Mouse (Mus musculus) forebrain, embryonic 14.5 days (tissue): ENCODE data around the gene Cacna1i. TPM values are rescaled to one million over a fixed set of nuclear protein-coding genes. Genes with fewer than 3 reads are reported as not detected.

Experiments used
- ATAC-seq: fragments of 200-750 bp; cut with Nextera tagmentation; 2 replicates; pipeline ENCODE4 v1.8.0; 2017; ENCODE audit warnings: mild to moderate bottlenecking, moderate library complexity
- DNase-seq: peaks from one replicate; pipeline ENCODE4 v3.0.0-alpha.2; 2015; ENCODE audit warnings: low spot score
- H3K27ac ChIP-seq: fragments of 300-500 bp; sonication (generic); 2 replicates; pipeline ENCODE4 v1.5.1; 2014; ENCODE audit warnings: low read depth, mild to moderate bottlenecking, control low read depth, low read length, moderate library complexity
- H3K27me3 ChIP-seq: fragments of 300-500 bp; sonication (generic); replicated peaks from 2 replicates; pipeline ENCODE4 v1.6.1; 2014; ENCODE audit warnings: low read length, control low read depth, mixed read lengths; ENCODE audit not compliant: control insufficient read depth, insufficient read depth
- H3K36me3 ChIP-seq: fragments of 300-500 bp; sonication (generic); 2 replicates; pipeline ENCODE4 v1.6.1; 2014; ENCODE audit warnings: low read length, control low read depth; ENCODE audit not compliant: control insufficient read depth, insufficient read depth
- H3K4me1 ChIP-seq: fragments of 300-500 bp; sonication (generic); 2 replicates; pipeline ENCODE4 v1.6.1; 2014; ENCODE audit warnings: antibody characterized with exemption, low read length, control low read depth; ENCODE audit not compliant: control insufficient read depth, insufficient read depth
- H3K4me2 ChIP-seq: fragments of 300-500 bp; sonication (generic); 2 replicates; pipeline ENCODE4 v1.6.1; 2014; ENCODE audit warnings: mild to moderate bottlenecking, control low read depth, low read length
- H3K4me3 ChIP-seq: fragments of 300-500 bp; sonication (generic); 2 replicates; pipeline ENCODE4 v1.5.1; 2014; ENCODE audit warnings: low read depth, low read length, control low read depth
- H3K9ac ChIP-seq: fragments of 300-500 bp; sonication (generic); 2 replicates; pipeline ENCODE4 v1.6.1; 2014; ENCODE audit warnings: mild to moderate bottlenecking, low read length, control low read depth, moderate library complexity
- H3K9me3 ChIP-seq: fragments of 300-500 bp; sonication (generic); replicated peaks from 2 replicates; pipeline ENCODE4 v1.6.1; 2016; ENCODE audit warnings: low read length, control low read depth, mixed read lengths; ENCODE audit not compliant: control insufficient read depth
- WGBS: fragments of 180-500 bp; shearing (Covaris S2); extraction: QIAGEN DNeasy Blood & Tissue Kit; methylation state at CpG from one replicate; pipeline ENCODE4 v1.1.7; 2014; 5-methylcytosine and 5-hydroxymethylcytosine counted together
- polyA plus RNA-seq: library from polyadenylated mRNA; unstranded; fragments of >200 nt; fragmentation: Nextera tagmentation; extraction: Ambion mirVana; gene quantifications from 2 replicates; pipeline ENCODE4 v1.2.1, GENCODE M21; 2014

Cacna1i gene
- polyA plus RNA-seq, 1 experiment from 2014 or later, result 0.46 TPM

DNA sequence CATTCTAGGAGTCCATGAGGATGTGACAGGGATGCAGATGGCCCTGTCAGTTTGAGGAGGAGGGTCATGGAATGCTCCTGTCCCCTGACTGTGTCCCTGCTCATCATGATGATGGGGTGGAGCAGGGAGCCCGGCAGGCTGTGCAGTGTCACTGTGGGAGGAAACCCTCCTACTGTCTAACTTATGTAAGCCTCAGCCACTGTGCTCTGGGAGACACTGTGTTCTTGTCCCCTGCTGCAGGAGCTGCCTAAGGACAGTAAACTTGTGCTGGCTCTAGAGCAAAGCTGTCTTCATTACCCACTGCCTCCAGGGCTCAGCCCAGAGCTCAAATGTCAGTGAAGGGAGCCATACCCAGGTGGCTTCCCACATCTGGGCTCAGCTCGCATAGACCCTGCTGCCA is 131.1 kb downstream of the Cacna1i start:
- no peaks in the 10 kb centered on the region for H3K4me1 ChIP-seq
- 82% methylated on average over 2 of the region's 2 CpGs for WGBS
- H3K27me3 ChIP-seq, result no peaks in the 10 kb centered on the region
- H3K9me3 ChIP-seq, result no peaks in the 10 kb centered on the region
- no peaks in the 10 kb centered on the region for H3K36me3 ChIP-seq
- H3K4me3 ChIP-seq, result no peak overlapping the region
- DNase-seq, result no peak
- H3K27ac ChIP-seq, result no peak overlapping the region
- H3K4me2 ChIP-seq, result no peak overlapping the region
- no peak overlapping the region for H3K9ac ChIP-seq
- no peak for ATAC-seq

GRCm38 (mm10) chr15:80430324-80430723 is 143.3 kb downstream of the Cacna1i start:
- Histone ChIP-seq H3K27me3 (no peaks in the 10 kb centered on the region), H3K4me3 (no peak overlapping the region), H3K9ac (no peak overlapping the region), H3K9me3 (no peaks in the 10 kb centered on the region), H3K4me2 (no peak overlapping the region), H3K27ac (no peak overlapping the region), H3K36me3 (no peaks in the 10 kb centered on the region), H3K4me1 (no peaks in the 10 kb centered on the region)
- peak; percentile 25 for DNase-seq
- WGBS, result 71% methylated on average over 11 of the region's 11 CpGs
- no peak for ATAC-seq

DNA sequence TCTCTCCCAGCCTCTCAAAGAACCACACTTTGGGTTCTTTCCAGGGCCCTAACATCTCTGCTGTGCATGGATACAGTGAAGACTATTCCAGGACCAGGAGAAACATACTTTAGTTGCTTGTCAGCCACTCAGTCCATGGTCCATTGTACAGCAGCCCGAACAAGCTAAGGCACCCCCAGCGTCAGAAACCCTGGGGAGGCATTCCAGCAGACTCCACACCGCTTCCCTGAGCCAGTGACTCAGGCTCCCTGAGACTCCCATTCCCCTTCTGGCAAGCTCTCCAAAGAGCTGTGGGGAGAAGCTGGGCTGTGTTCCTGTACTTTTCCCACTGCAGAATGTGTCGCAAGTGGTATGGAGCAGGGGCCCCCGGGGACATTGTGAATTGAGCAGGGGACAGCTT is 149.9 kb downstream of the Cacna1i start:
- Histone ChIP-seq H3K36me3 (no peaks in the 10 kb centered on the region), H3K4me2 (no peak overlapping the region), H3K27ac (no peak overlapping the region), H3K9me3 (no peaks in the 10 kb centered on the region), H3K27me3 (no peaks in the 10 kb centered on the region), H3K4me3 (no peak overlapping the region), H3K9ac (no peak overlapping the region), H3K4me1 (peaks cover 11% of the 10 kb centered on the region)
- DNase-seq (no peak), ATAC-seq (no peak)
- WGBS, result 81% methylated on average over 5 of the region's 5 CpGs

DNA sequence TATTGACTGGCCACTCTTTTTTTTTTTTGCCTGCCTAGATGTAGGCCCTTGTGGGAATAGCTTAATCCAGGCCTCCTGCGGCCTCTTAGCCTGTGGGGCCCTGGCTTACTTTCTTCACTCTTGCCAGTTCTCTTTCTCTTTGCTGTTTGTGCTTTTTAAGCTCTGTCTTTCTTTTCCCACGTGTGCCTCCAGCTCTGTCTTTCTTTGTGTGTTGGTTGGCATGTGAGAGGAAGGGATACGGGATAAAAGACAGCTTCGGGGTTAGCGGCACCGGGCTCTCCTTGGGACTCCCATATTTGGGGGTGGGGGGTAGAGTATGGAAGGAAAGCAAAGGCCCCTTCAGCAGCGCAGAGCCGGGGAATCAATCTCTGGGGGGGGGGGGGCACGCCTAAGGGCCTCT is 151.0 kb downstream of the Cacna1i start:
- peaks cover 11% of the 10 kb centered on the region for H3K4me1 ChIP-seq
- H3K27ac ChIP-seq, result no peak overlapping the region; the same call in 1 of the 2 replicates
- H3K27me3 ChIP-seq, result no peaks in the 10 kb centered on the region
- H3K4me3 ChIP-seq, result no peak overlapping the region
- DNase-seq (peak; percentile 45), ATAC-seq (peak; percentile 29; the same call in 1 of the 2 replicates)
- no peak overlapping the region for H3K9ac ChIP-seq
- no peaks in the 10 kb centered on the region for H3K9me3 ChIP-seq
- H3K4me2 ChIP-seq, result no peak overlapping the region
- H3K36me3 ChIP-seq, result no peaks in the 10 kb centered on the region
- whole genome bisulfite sequencing, result 7% methylated on average over 9 of the region's 9 CpGs

- ATAC-seq (peak; percentile 77), DNase-seq (peak; percentile 69)
- 12% methylated on average over 9 of the region's 9 CpGs for WGBS
- no peak overlapping the region for H3K4me3 ChIP-seq
- peaks cover 11% of the 10 kb centered on the region for H3K4me1 ChIP-seq
- H3K4me2 ChIP-seq, result no peak overlapping the region
- H3K9me3 ChIP-seq, result no peaks in the 10 kb centered on the region
- H3K36me3 ChIP-seq, result no peaks in the 10 kb centered on the region
- no peak overlapping the region for H3K9ac ChIP-seq
- H3K27me3 ChIP-seq, result no peaks in the 10 kb centered on the region
- H3K27ac ChIP-seq, result no peak overlapping the region; the same call in 1 of the 2 replicates
Observed at GRCm38 (mm10) chr15:80438423-80438822, 151.4 kb downstream of the Cacna1i start.

DNA sequence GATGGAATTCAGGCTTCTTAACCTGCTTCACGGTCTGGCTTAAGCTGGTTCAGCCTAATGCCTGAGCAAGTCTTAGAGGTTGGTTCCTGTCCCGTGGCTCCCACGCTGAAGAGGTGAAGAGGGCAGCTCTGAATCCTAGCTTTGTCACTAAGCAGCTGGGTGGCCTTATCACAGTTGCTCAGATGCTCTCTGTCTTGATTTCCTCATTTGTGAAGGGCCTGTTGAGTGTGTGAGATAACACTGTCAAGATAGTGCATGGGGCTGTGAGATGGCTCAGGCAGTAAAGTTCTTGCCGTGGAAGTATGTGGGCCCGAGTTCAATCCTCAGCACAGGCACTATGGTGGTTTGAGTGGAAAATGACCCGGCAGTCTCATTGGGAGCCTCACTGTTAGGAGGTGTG is 153.2 kb downstream of the Cacna1i start:
- Histone ChIP-seq H3K36me3 (no peaks in the 10 kb centered on the region), H3K4me3 (no peak overlapping the region), H3K27me3 (no peaks in the 10 kb centered on the region), H3K9me3 (no peaks in the 10 kb centered on the region), H3K9ac (no peak overlapping the region), H3K27ac (no peak overlapping the region), H3K4me1 (peaks cover 11% of the 10 kb centered on the region), H3K4me2 (no peak overlapping the region)
- DNase-seq (no peak), ATAC-seq (no peak)
- 87% methylated on average over 6 of the region's 6 CpGs for WGBS

GRCm38 (mm10) chr15:80445956-80446687 is 159.1 kb downstream of the Cacna1i start:
- Histone ChIP-seq H3K9me3 (no peaks in the 10 kb centered on the region), H3K27ac (no peak overlapping the region), H3K4me1 (no peaks in the 10 kb centered on the region), H3K36me3 (no peaks in the 10 kb centered on the region), H3K27me3 (no peaks in the 10 kb centered on the region), H3K4me3 (no peak overlapping the region), H3K9ac (no peak overlapping the region), H3K4me2 (no peak overlapping the region)
- ATAC-seq (no peak), DNase-seq (no peak)
- 86% methylated on average over 15 of the region's 15 CpGs for WGBS

Other genes with a start within 250 kb of the Cacna1i start
- 28.8 and 30.1 TPM in 2 replicates for gene Syngr1, start 195.9 kb upstream of the Cacna1i start, polyA plus RNA-seq
- 768 and 902 TPM in 2 replicates for gene Rpl3, start 195.4 kb upstream of the Cacna1i start, polyA plus RNA-seq
- gene Tab1, start 154.1 kb upstream of the Cacna1i start, polyA plus RNA-seq, result 33.1 and 36.6 TPM in 2 replicates
- gene Mgat3, start 113.5 kb upstream of the Cacna1i start, polyA plus RNA-seq, result 11.7 and 12.5 TPM in 2 replicates
- 28.3 and 37.0 TPM in 2 replicates for gene Mief1, start 53.2 kb upstream of the Cacna1i start, polyA plus RNA-seq
- gene AC140267.1, start 51.4 kb upstream of the Cacna1i start, polyA plus RNA-seq, result not detected in 2 replicates
- 133 and 140 TPM in 2 replicates for gene Atf4, start 32.1 kb upstream of the Cacna1i start, polyA plus RNA-seq
- 71.1 and 78.0 TPM in 2 replicates for gene Rps19bp1, start 22.9 kb upstream of the Cacna1i start, polyA plus RNA-seq